Mouse (Mus musculus) cortical plate, adult 2 months (tissue): ENCODE results near the gene Gm5105. TPM values are rescaled to one million over a fixed set of nuclear protein-coding genes. Genes with fewer than 3 reads are reported as not detected.

Experiments used
- H3K27ac ChIP-seq: fragments of 200-500 bp; 2 replicates; pipeline ENCODE4 v1.5.1; 2012; ENCODE audit warnings: low read length, control low read depth, inconsistent platforms; ENCODE audit not compliant: insufficient read depth
- H3K4me1 ChIP-seq: fragments of 200-500 bp; 2 replicates; pipeline ENCODE4 v1.6.1; 2011; ENCODE audit warnings: low read length; ENCODE audit not compliant: control insufficient read depth, insufficient read depth
- H3K4me3 ChIP-seq: fragments of 200-500 bp; 2 replicates; pipeline ENCODE4 v1.5.1; 2011; ENCODE audit warnings: mild to moderate bottlenecking, low read length, control low read depth; ENCODE audit not compliant: insufficient read depth
- CTCF ChIP-seq: fragments of 200-500 bp; IDR thresholded peaks from 2 replicates; pipeline ENCODE4 v1.5.1; 2011; ENCODE audit warnings: mild to moderate bottlenecking, control low read depth, low read length; ENCODE audit not compliant: insufficient read depth; ENCODE audit errors: extremely low read depth
- POLR2A ChIP-seq: fragments of 200-500 bp; IDR thresholded peaks from 2 replicates; pipeline ENCODE4 v1.6.1; 2011; ENCODE audit warnings: mild to moderate bottlenecking, low read length, control low read depth; ENCODE audit not compliant: insufficient read depth; ENCODE audit errors: extremely low read depth
- polyA plus RNA-seq: library from polyadenylated mRNA; depleted of rRNA; stranded (reverse); fragments of >200 nt; gene quantifications from 2 replicates; pipeline ENCODE4 v1.2.3, GENCODE M21; 2012

Gene Gm5105
- polyA plus RNA-seq, 1 experiment, result 0.61 TPM

GRCm38 (mm10) chr3:138069756-138070511, 2.7 kb upstream of the Gm5105 start:
- TF ChIP-seq POLR2A (no peak), CTCF (no peak)
- H3K4me1 ChIP-seq, result peaks cover 4% of the 10 kb centered on the region
- peak overlapping the region; percentile 12; the same call in 1 of the 2 replicates for H3K4me3 ChIP-seq
- no peak overlapping the region for H3K27ac ChIP-seq

- peaks cover 7% of the 10 kb centered on the region for H3K4me1 ChIP-seq
- TF ChIP-seq POLR2A, result no peak
- TF ChIP-seq CTCF, result no peak
Observed at GRCm38 (mm10) chr3:138068103-138068502, 915 bp upstream of the Gm5105 start.

GRCm38 (mm10) chr3:138066348-138066856, 786 bp downstream of the Gm5105 start:
- Histone ChIP-seq H3K27ac (no peak overlapping the region), H3K4me3 (no peak overlapping the region), H3K4me1 (peaks cover 7% of the 10 kb centered on the region)
- TF ChIP-seq CTCF, result no peak
- 0 out of 2 replicates have a peak, but pooled peaks have one; percentile 23 for TF ChIP-seq POLR2A

More at GRCm38 (mm10) chr3:138068103-138068502, 915 bp upstream of the Gm5105 start:
- Histone ChIP-seq H3K27ac (no peak overlapping the region), H3K4me3 (no peak overlapping the region)

- Histone ChIP-seq H3K27ac (no peak overlapping the region), H3K4me3 (no peak overlapping the region), H3K4me1 (peaks cover 7% of the 10 kb centered on the region)
- TF ChIP-seq POLR2A, result no peak
- TF ChIP-seq CTCF, result no peak
Observed at GRCm38 (mm10) chr3:138065930-138066329, 1.3 kb downstream of the Gm5105 start.

- peak within 1 kb of the TSS; percentile 48 for H3K27ac ChIP-seq
- peaks cover 7% of the 10 kb centered on the region for H3K4me1 ChIP-seq
- TF ChIP-seq CTCF, result no peak
- no peak for TF ChIP-seq POLR2A
- no peak within 1 kb of the TSS for H3K4me3 ChIP-seq
Observed at GRCm38 (mm10) chr3:138064732-138065645, 2.2 kb downstream of the Gm5105 start, which contains the start of gene 1110002E22Rik. Gene 1110002E22Rik (plus strand): TSS chr3:138065052.

- no peak overlapping the region for H3K27ac ChIP-seq
- no peak for TF ChIP-seq CTCF
- no peak for TF ChIP-seq POLR2A
- H3K4me3 ChIP-seq, result no peak overlapping the region
- H3K4me1 ChIP-seq, result peaks cover 7% of the 10 kb centered on the region
Observed at GRCm38 (mm10) chr3:138063731-138064329, 3.4 kb downstream of the Gm5105 start.

GRCm38 (mm10) chr3:138062673-138063072, 4.5 kb downstream of the Gm5105 start:
- H3K27ac ChIP-seq, result no peak overlapping the region
- TF ChIP-seq CTCF (no peak), POLR2A (no peak)
- peaks cover 7% of the 10 kb centered on the region for H3K4me1 ChIP-seq
- H3K4me3 ChIP-seq, result no peak overlapping the region

- Histone ChIP-seq H3K27ac (no peak overlapping the region), H3K4me1 (peaks cover 7% of the 10 kb centered on the region), H3K4me3 (no peak overlapping the region)
- TF ChIP-seq CTCF (no peak), POLR2A (no peak)
Observed at GRCm38 (mm10) chr3:138061205-138061911, 5.8 kb downstream of the Gm5105 start.
